Mouse (Mus musculus) heart, embryonic 10.5 days (tissue): ENCODE results near the gene Msh2. TPM values are rescaled to one million over a fixed set of nuclear protein-coding genes. Genes with fewer than 3 reads are reported as not detected.
"Not testable (repeated sequence)": the region's sequence is repeated elsewhere in the genome, so short reads cannot be mapped to it uniquely, and the experiment has no call there.

ENCODE experiments used
- DNase-seq: peaks from one replicate; pipeline ENCODE4 v3.0.0-alpha.2; 2017; ENCODE audit warnings: low spot score
- H3K27ac ChIP-seq: fragments of 300-500 bp; sonication (generic); 2 replicates; pipeline ENCODE4 v1.5.1; 2016; ENCODE audit warnings: mild to moderate bottlenecking
- H3K27me3 ChIP-seq: fragments of 300-500 bp; sonication (generic); 2 replicates; pipeline ENCODE4 v1.6.1; 2016; ENCODE audit warnings: mild to moderate bottlenecking; ENCODE audit not compliant: poor library complexity, insufficient read depth, severe bottlenecking
- H3K36me3 ChIP-seq: fragments of 300-500 bp; sonication (generic); 2 replicates; pipeline ENCODE4 v1.6.1; 2016; ENCODE audit warnings: mild to moderate bottlenecking, moderate library complexity
- H3K4me1 ChIP-seq: fragments of 300-500 bp; sonication (generic); 2 replicates; pipeline ENCODE4 v1.6.1; 2016; ENCODE audit warnings: mild to moderate bottlenecking
- H3K4me3 ChIP-seq: fragments of 300-500 bp; sonication (generic); 2 replicates; pipeline ENCODE4 v1.5.1; 2016; ENCODE audit warnings: mild to moderate bottlenecking, moderate library complexity
- H3K9me3 ChIP-seq: fragments of 300-500 bp; sonication (generic); 2 replicates; pipeline ENCODE4 v1.6.1; 2016; ENCODE audit warnings: mild to moderate bottlenecking, moderate library complexity
- WGBS: fragments of 180-500 bp; shearing (Covaris S2); methylation state at CpG from one replicate; pipeline ENCODE4 v1.1.7; 2016; 5-methylcytosine and 5-hydroxymethylcytosine counted together
- polyA plus RNA-seq: library from polyadenylated mRNA; unstranded; fragments of >200 nt; fragmentation: Nextera tagmentation; extraction: Ambion mirVana; gene quantifications from 2 replicates; pipeline ENCODE4 v1.2.1, GENCODE M21; 2016

Gene Msh2
- polyA plus RNA-seq, 1 experiment from 2014 or later = 75.1 TPM

DNA sequence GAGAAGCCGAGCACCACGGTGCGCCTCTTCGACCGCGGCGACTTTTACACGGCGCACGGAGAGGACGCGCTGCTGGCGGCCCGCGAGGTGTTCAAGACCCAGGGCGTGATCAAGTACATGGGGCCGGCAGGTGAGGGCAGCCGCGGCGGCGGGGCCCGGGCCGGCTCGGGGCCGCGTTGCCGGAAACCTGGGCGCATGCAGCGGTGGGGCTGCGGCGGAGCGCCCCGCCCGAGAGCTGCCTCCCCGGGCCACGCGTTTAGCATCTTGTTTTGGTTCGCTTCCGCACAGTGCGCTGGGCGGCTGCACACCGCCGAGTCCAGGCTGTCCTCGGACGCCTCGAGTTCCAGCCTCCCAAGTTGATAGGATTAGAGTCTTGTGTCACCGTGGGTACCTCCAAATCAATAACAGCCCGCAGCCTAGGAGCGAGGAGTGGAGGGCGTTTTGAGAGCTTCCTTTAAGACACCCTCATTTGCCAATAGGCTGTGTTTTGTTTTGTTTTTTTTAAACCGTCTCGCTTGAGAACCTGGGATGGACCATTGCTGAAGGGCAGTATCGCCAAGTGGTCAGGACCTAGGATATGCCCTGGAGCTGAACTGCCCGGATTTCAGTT, 652 bp downstream of the Msh2 start:
- H3K36me3 ChIP-seq = peaks cover 3% of the 10 kb centered on the region; the same call in 1 of the 2 replicates
- H3K4me1 ChIP-seq = peaks cover 12% of the 10 kb centered on the region; the same call in 1 of the 2 replicates
- H3K27me3 ChIP-seq = no peaks in the 10 kb centered on the region
- peak; percentile 85 for DNase-seq
- WGBS = under 1% methylated on average over 54 of the region's 54 CpGs
- peak overlapping the region; percentile 95 for H3K4me3 ChIP-seq
- H3K27ac ChIP-seq = peak overlapping the region; percentile 94
- no peaks in the 10 kb centered on the region for H3K9me3 ChIP-seq

DNA sequence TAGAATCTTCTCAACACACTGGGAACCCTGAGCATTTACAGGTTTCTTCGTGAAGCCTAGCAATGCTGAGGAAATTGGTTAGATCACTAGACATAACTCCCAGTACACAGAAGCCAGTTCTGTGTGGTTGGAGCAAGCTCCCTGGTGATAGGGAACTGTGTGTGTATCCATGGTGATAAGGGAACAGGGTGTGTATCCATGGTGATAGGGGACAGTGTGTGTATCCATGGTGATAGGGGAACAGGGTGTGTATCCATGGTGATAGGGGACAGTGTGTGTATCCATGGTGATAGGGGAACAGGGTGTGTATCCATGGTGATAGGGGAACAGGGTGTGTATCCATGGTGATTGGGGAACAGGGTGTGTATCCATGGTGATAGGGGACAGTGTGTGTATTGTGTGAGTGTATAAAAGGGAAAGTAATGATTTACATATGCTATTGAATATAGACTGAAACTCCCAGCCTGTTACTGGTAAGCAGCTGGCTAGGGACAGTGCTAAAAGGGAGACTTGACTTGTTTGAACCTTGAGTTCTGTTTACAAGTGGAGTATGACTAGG, 4.9 kb downstream of the Msh2 start:
- Histone ChIP-seq H3K4me1 (peaks cover 12% of the 10 kb centered on the region; the same call in 1 of the 2 replicates), H3K36me3 (peaks cover 29% of the 10 kb centered on the region)
- not testable (repeated sequence) for DNase-seq, H3K9me3 ChIP-seq, H3K27me3 ChIP-seq, H3K27ac ChIP-seq, H3K4me3 ChIP-seq
- WGBS = 93% methylated on average over 1 of the region's 1 CpGs

DNA sequence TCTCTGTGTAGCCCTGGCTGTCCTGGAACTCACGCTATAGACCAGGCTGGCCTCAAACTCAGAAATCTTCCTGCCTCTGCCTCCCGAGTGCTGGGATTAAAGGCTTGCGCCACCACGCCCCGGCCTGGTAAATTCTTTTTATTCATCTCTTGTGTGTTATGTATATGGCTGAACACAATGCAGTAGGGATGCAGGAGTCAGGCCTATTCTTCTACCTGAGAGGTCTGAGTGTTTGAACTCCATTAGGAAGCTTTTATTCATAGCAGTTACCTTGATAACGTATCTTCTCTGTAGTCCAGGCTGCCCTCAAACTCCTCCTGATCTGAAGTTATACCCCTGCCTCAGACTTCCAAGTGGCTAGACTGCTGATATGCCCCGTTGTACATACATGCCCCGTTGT, 5.5 kb downstream of the Msh2 start:
- H3K4me1 ChIP-seq = peaks cover 12% of the 10 kb centered on the region; the same call in 1 of the 2 replicates
- WGBS = 93% methylated on average over 8 of the region's 8 CpGs
- no peaks in the 10 kb centered on the region for H3K9me3 ChIP-seq
- peaks cover 36% of the 10 kb centered on the region for H3K36me3 ChIP-seq
- no peak overlapping the region for H3K27ac ChIP-seq
- no peak overlapping the region for H3K4me3 ChIP-seq
- H3K27me3 ChIP-seq = no peaks in the 10 kb centered on the region
- no peak for DNase-seq

DNA sequence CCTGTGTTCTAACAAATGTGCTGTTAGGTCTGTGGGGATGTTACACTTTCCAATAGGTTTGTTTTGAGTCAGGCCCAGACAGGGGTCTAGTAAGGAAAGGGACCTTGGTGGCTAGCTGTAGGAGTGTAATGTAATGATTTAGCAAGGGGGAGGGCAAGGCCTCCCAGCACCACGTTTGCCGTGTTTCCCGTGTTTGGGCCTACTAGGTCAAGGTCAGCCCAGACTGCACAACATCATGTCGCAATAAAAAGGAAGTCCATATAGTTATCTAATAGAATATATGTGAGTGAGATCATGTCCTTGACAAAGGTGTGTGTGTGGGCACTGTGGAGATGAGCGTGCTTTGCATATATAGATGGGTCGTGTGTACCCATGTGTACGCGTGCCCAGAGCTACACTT, 17.1 kb downstream of the Msh2 start:
- Histone ChIP-seq H3K27ac (no peak overlapping the region), H3K4me1 (no peaks in the 10 kb centered on the region), H3K36me3 (peaks cover 68% of the 10 kb centered on the region), H3K4me3 (no peak overlapping the region), H3K9me3 (no peaks in the 10 kb centered on the region), H3K27me3 (no peaks in the 10 kb centered on the region)
- no peak for DNase-seq
- 90% methylated on average over 8 of the region's 8 CpGs for WGBS

DNA sequence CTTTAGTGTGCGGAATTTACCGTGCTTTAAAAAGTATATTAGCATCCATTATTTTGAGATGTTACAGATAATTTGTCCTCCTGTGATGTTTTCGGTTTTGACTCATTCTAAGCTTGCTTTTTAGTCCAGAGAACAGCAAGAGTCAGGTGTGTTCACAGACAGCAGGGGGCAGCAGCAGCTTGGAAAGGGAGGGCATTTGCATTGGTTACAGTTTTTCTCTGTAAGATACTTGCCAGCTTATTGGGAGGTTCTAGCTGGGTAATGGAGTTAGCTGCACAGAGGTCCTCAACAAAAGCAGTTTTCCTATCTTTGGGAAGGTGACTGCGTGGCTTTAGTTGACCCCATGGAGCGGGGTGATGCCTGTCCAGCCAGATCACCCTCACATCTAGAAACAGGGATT, 19.8 kb downstream of the Msh2 start:
- DNase-seq = no peak
- H3K9me3 ChIP-seq = no peaks in the 10 kb centered on the region
- no peak overlapping the region for H3K27ac ChIP-seq
- H3K4me1 ChIP-seq = no peaks in the 10 kb centered on the region
- no peaks in the 10 kb centered on the region for H3K27me3 ChIP-seq
- WGBS = 91% methylated on average over 5 of the region's 5 CpGs
- no peak overlapping the region for H3K4me3 ChIP-seq
- peaks cover 61% of the 10 kb centered on the region for H3K36me3 ChIP-seq

DNA sequence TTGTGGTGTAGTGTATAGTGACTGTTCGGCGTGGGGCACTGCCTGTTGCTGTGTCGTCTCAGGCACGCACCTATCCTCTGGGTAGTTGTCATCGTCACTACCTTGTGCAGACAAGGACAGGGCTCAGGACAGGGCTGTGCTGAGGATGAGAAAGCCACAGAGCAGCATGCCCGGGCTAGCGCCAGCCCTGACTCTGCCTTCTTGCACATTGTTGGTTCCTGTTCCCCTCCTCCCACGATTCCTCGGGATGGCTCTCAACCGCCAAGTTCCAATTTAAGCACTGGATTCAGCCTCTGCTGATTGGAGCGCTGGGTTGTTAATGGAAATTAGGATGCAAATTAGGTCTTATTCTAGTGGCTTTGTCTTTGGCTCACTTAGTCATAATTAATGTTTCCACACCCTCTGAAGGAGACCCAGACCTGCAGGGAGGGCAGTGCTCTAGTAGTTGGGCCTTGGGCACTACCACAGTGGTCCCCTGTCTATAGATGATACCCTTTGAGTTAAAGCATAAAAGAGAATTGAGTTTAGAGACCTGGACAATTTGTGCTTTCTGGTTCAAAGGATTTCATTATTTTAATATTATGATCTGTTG, 23.8 kb downstream of the Msh2 start:
- 92% methylated on average over 11 of the region's 11 CpGs for WGBS
- no peak overlapping the region for H3K27ac ChIP-seq
- peaks cover 58% of the 10 kb centered on the region for H3K36me3 ChIP-seq
- no peak for DNase-seq
- H3K9me3 ChIP-seq = no peaks in the 10 kb centered on the region
- H3K4me3 ChIP-seq = no peak overlapping the region
- H3K27me3 ChIP-seq = no peaks in the 10 kb centered on the region
- H3K4me1 ChIP-seq = peaks cover 12% of the 10 kb centered on the region

DNA sequence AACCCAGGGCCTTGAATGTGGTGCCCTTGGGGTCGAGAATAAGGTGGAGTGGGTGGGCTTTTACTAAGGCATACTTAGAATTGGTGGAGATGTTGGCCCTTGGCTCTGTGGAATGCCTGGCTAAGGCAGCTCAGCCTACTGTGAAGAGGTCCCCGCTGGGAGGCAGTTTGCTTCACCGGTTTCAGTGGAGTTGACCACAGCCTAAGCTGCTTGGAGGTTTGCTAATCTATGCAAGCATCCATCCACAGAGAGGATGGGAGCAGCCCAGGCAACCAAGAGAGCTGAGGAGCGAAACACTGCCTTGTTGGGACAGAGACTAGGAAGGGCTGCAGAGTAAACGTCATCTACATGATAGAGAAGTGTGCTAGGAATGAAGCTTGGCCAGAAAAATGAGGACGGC, 24.7 kb downstream of the Msh2 start:
- Histone ChIP-seq H3K4me3 (no peak overlapping the region), H3K4me1 (peaks cover 12% of the 10 kb centered on the region), H3K36me3 (peaks cover 59% of the 10 kb centered on the region), H3K9me3 (no peaks in the 10 kb centered on the region), H3K27ac (no peak overlapping the region), H3K27me3 (no peaks in the 10 kb centered on the region)
- whole genome bisulfite sequencing = 83% methylated on average over 6 of the region's 6 CpGs
- DNase-seq = no peak

DNA sequence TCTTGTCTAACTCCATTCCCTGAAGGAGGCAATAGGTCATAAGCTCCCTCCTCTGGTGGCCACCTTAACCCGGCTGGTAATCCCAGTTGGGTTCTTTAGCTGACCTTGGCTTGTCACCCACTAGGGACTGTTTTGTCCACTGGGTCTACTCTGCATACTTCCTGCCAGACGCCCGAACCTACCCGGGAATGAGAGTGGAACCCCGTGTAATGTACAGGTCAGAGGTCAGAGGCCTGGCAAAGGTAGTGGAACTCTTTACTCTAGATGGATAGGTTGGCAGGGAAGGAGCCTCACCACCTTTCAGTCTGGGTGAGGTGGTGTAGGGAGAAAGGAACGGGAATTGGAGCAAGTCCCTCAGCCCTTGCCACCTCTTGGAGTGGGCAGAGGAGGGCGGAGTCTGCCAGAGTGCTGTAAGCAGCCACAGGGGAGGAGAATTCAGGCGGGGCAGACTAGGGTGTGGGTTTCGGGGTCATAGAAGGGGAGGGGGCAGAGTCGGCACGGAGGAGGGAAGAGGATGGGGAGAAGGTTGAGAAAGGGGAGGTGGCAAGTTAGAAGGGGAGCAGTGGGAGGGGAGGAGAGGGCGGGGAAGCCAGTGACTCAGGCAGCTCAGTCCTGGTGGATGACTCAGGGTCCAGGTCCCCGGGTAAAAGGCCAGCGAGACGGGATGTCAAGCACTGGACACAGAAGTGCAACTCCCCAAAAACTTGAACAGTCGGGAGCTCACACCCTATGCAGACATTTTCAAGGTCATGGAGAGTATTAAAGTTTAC, 27.1 kb downstream of the Msh2 start:
- DNase-seq = no peak
- Histone ChIP-seq H3K4me3 (no peak overlapping the region), H3K27me3 (no peaks in the 10 kb centered on the region), H3K4me1 (peaks cover 12% of the 10 kb centered on the region), H3K36me3 (peaks cover 65% of the 10 kb centered on the region), H3K9me3 (no peaks in the 10 kb centered on the region), H3K27ac (no peak overlapping the region)
- WGBS = 75% methylated on average over 16 of the region's 16 CpGs

DNA sequence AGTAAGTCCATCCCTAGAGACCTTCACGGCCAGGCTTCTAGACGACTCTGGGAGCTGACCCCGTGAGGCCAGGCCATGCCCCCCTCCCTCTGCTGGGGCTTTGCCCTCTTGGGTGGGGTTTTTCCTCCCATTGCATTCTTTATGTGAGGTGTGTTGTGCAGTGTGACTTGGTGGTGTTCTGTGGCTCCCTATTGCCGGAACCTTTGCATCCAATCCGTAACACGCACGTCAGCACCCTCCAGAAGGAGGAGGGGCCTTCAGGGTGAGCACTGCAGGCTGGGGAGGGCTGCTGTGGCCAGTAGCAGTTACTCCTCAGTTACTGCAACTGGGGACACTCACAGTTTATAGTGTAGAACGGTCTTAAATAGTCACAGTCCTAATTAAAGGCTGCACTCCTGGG, 28.0 kb downstream of the Msh2 start:
- no peak overlapping the region for H3K27ac ChIP-seq
- DNase-seq = no peak
- no peaks in the 10 kb centered on the region for H3K27me3 ChIP-seq
- WGBS = 77% methylated on average over 8 of the region's 8 CpGs
- H3K4me3 ChIP-seq = no peak overlapping the region
- H3K36me3 ChIP-seq = peaks cover 63% of the 10 kb centered on the region
- peaks cover 12% of the 10 kb centered on the region for H3K4me1 ChIP-seq
- no peaks in the 10 kb centered on the region for H3K9me3 ChIP-seq

DNA sequence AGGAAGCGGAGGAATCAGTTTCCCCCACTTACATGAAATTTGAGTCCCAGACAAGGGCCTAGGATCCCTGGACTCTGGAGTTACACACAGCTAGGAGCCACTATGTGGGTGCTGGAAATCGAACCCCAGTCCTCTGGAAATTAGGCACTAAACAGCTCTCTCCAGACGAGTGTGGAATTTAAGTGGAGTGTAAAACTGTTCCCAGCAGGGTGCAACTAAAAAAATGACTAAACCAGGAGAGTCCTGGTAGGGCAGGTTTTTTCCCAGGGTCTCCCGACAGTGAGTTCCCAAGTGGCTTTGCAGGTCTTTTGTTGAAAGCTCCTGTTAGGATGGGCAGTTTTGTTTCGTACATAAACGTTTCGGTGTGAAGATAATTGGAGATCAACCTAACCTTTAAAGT, 52.6 kb downstream of the Msh2 start:
- Histone ChIP-seq H3K9me3 (no peaks in the 10 kb centered on the region), H3K36me3 (peaks cover 52% of the 10 kb centered on the region), H3K4me3 (no peak overlapping the region), H3K27ac (no peak overlapping the region), H3K4me1 (no peaks in the 10 kb centered on the region), H3K27me3 (no peaks in the 10 kb centered on the region)
- no peak for DNase-seq
- 90% methylated on average over 7 of the region's 7 CpGs for WGBS

DNA sequence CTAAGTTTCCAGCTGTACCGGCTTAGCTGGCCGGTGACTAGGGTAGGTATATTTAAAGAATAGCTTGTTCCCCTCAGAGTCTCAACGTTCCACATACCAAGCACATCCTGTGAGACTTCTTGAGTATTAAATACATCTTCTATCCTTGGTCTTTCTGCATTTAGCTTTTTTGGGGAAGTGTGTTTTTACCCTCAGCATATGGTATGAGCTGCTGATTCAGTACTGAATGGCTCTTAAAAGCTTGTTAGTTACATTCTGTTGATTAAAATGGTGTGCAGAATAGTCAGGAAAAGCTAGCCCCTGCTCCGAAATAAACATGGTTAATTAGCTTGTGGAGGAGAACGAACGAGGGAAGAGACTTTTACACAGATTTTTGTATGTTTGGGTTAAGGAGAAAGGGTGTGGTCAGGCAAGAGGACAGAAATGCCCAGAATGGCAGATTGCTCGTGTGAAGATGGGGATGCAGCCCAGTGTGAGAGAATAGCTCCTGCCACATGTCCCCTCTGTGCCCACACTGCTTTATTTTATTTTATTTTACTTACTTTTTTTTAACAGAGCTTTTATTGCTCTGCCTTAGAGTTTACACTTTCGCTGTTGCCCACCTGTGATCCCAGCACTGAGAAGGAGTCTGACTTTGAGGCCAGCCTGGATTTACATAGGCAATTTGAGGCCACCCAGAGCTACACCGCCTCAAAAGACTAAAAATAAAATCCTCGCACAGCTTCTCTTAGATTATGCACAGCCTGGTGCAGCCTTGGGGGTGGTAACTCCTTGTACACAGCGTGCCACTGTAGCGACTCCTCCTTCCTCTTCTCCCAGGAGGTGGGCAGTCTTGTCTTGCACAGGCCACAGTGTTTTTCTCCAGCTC, 54.6 kb downstream of the Msh2 start:
- 93% methylated on average over 12 of the region's 12 CpGs for WGBS
- no peaks in the 10 kb centered on the region for H3K27me3 ChIP-seq
- DNase-seq = peak; percentile 48
- no peak overlapping the region for H3K4me3 ChIP-seq
- H3K27ac ChIP-seq = no peak overlapping the region
- no peaks in the 10 kb centered on the region for H3K4me1 ChIP-seq
- peaks cover 39% of the 10 kb centered on the region for H3K36me3 ChIP-seq
- no peaks in the 10 kb centered on the region for H3K9me3 ChIP-seq

DNA sequence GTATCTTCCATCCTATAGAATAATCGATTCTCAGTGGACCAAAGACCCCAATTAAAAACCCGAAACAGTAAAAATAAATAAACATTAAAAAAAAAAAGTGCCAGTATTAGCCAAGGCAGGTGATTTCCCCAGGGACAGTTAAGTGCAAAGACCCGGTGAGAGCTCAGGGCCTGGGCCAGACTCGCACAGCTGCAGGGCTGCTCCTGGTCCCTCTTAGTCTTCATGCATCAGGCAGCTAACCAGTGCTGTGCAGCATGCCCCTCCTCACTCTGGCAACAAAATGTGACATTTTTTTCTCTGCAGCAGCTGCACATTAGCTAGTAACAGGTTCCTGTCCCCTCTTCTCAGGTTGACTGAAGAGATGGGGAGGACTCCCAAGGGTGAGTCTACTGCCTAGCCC, 59.8 kb downstream of the Msh2 start:
- H3K9me3 ChIP-seq = no peaks in the 10 kb centered on the region

More for the DNA sequence above, 59.8 kb downstream of the Msh2 start:
- no peak overlapping the region for H3K4me3 ChIP-seq
- WGBS = 76% methylated on average over 4 of the region's 4 CpGs
- H3K36me3 ChIP-seq = no peaks in the 10 kb centered on the region
- no peaks in the 10 kb centered on the region for H3K27me3 ChIP-seq
- no peak for DNase-seq
- H3K27ac ChIP-seq = no peak overlapping the region
- H3K4me1 ChIP-seq = no peaks in the 10 kb centered on the region
